Mouse (Mus musculus) E14TG2a.4 (cell line): ENCODE results near the gene Hepacam2.
A peak's percentile ranks its signal among the peaks of the same experiment; 100 is the strongest.

Experiments used
- H3K27me3 ChIP-seq: 2 replicates; pipeline ENCODE4 v1.6.1; 2014; ENCODE audit warnings: low read length, control low read depth; ENCODE audit not compliant: insufficient read depth
- H3K36me3 ChIP-seq: 2 replicates; pipeline ENCODE4 v1.6.1; 2014; ENCODE audit warnings: low read length, control low read depth; ENCODE audit not compliant: insufficient read depth
- H3K4me1 ChIP-seq: replicated peaks from 2 replicates; pipeline ENCODE4 v1.6.1; 2014; ENCODE audit warnings: low read depth, low read length, control low read depth
- H3K4me3 ChIP-seq: replicated peaks from 2 replicates; pipeline ENCODE4 v1.5.1; 2014; ENCODE audit warnings: mild to moderate bottlenecking, low read length
- H3K9me3 ChIP-seq: 2 replicates; pipeline ENCODE4 v1.6.1; 2014; ENCODE audit warnings: low read length, control low read depth
- CTCF ChIP-seq: conservative IDR thresholded peaks from 2 replicates; pipeline ENCODE4 v1.5.1; 2014; ENCODE audit warnings: low read length
- NANOG ChIP-seq: IDR thresholded peaks from 2 replicates; pipeline ENCODE4 v1.6.1; 2014; ENCODE audit warnings: borderline replicate concordance, low read length, mixed read lengths
- POU5F1 ChIP-seq: IDR thresholded peaks from 2 replicates; pipeline ENCODE4 v1.6.1; 2014; ENCODE audit warnings: low read length, borderline replicate concordance

The Hepacam2 gene

GRCm38 (mm10) chr6:3498162-3498848 lies at the start of gene Hepacam2, which contains the start of gene Vps50:
TSS of gene Hepacam2 (minus strand) at chr6:3498298.
TSS of gene Vps50 (plus strand) at chr6:3498382.
- H3K4me3 ChIP-seq = peak within 1 kb of the TSS; percentile 94
- TF ChIP-seq CTCF (no peak), NANOG (no peak), POU5F1 (no peak)

GRCm38 (mm10) chr6:3544970-3545369 lies 46.9 kb upstream of the Hepacam2 start:
- Histone ChIP-seq H3K27me3 (no peaks in the 10 kb centered on the region), H3K4me1 (peaks cover 22% of the 10 kb centered on the region), H3K4me3 (no peak overlapping the region), H3K9me3 (no peaks in the 10 kb centered on the region), H3K36me3 (peaks cover 34% of the 10 kb centered on the region)
- TF ChIP-seq CTCF (no peak), POU5F1 (no peak), NANOG (no peak)

More at GRCm38 (mm10) chr6:3498162-3498848, at the start of gene Hepacam2, which contains the start of gene Vps50:
- no peaks in the 10 kb centered on the region for H3K27me3 ChIP-seq
- no peaks in the 10 kb centered on the region for H3K9me3 ChIP-seq
- H3K4me1 ChIP-seq = peaks cover 22% of the 10 kb centered on the region
- no peaks in the 10 kb centered on the region for H3K36me3 ChIP-seq

GRCm38 (mm10) chr6:3543862-3544261 lies 45.8 kb upstream of the Hepacam2 start:
- Histone ChIP-seq H3K27me3 (no peaks in the 10 kb centered on the region), H3K9me3 (no peaks in the 10 kb centered on the region), H3K4me3 (no peak overlapping the region), H3K36me3 (peaks cover 36% of the 10 kb centered on the region), H3K4me1 (peaks cover 22% of the 10 kb centered on the region)
- no peak for TF ChIP-seq NANOG
- no peak for TF ChIP-seq POU5F1
- TF ChIP-seq CTCF = no peak

GRCm38 (mm10) chr6:3539470-3539869 lies 41.4 kb upstream of the Hepacam2 start:
- Histone ChIP-seq H3K4me1 (peaks cover 20% of the 10 kb centered on the region), H3K9me3 (no peaks in the 10 kb centered on the region), H3K4me3 (no peak overlapping the region), H3K36me3 (peaks cover 35% of the 10 kb centered on the region), H3K27me3 (no peaks in the 10 kb centered on the region)
- TF ChIP-seq POU5F1 (no peak), NANOG (no peak), CTCF (no peak)

GRCm38 (mm10) chr6:3536048-3536447 lies 38.0 kb upstream of the Hepacam2 start:
- no peak for TF ChIP-seq POU5F1
- no peak for TF ChIP-seq CTCF
- TF ChIP-seq NANOG = no peak
- no peaks in the 10 kb centered on the region for H3K27me3 ChIP-seq
- H3K9me3 ChIP-seq = no peaks in the 10 kb centered on the region
- peaks cover 19% of the 10 kb centered on the region for H3K4me1 ChIP-seq
- peaks cover 33% of the 10 kb centered on the region for H3K36me3 ChIP-seq
- no peak overlapping the region for H3K4me3 ChIP-seq

GRCm38 (mm10) chr6:3531445-3531844 lies 33.3 kb upstream of the Hepacam2 start:
- Histone ChIP-seq H3K36me3 (peaks cover 21% of the 10 kb centered on the region), H3K9me3 (no peaks in the 10 kb centered on the region), H3K4me3 (no peak overlapping the region), H3K27me3 (no peaks in the 10 kb centered on the region), H3K4me1 (peaks cover 35% of the 10 kb centered on the region)
- no peak for TF ChIP-seq CTCF
- no peak for TF ChIP-seq NANOG
- no peak for TF ChIP-seq POU5F1

- H3K36me3 ChIP-seq = peaks cover 14% of the 10 kb centered on the region; the same call in 1 of the 2 replicates
- no peak overlapping the region for H3K4me3 ChIP-seq
- peaks cover 31% of the 10 kb centered on the region for H3K4me1 ChIP-seq
- no peaks in the 10 kb centered on the region for H3K9me3 ChIP-seq
- H3K27me3 ChIP-seq = no peaks in the 10 kb centered on the region
- TF ChIP-seq CTCF = no peak
- TF ChIP-seq POU5F1 = no peak
- TF ChIP-seq NANOG = no peak
Observed at GRCm38 (mm10) chr6:3528198-3528597, 30.1 kb upstream of the Hepacam2 start.

GRCm38 (mm10) chr6:3512611-3513010 lies 14.5 kb upstream of the Hepacam2 start:
- Histone ChIP-seq H3K4me1 (peaks cover 33% of the 10 kb centered on the region), H3K9me3 (no peaks in the 10 kb centered on the region), H3K36me3 (peaks cover 16% of the 10 kb centered on the region), H3K4me3 (no peak overlapping the region), H3K27me3 (no peaks in the 10 kb centered on the region)
- TF ChIP-seq NANOG (no peak), CTCF (no peak), POU5F1 (no peak)

- no peak for TF ChIP-seq POU5F1
- peaks cover 12% of the 10 kb centered on the region for H3K36me3 ChIP-seq
- no peaks in the 10 kb centered on the region for H3K27me3 ChIP-seq
- no peaks in the 10 kb centered on the region for H3K9me3 ChIP-seq
- peaks cover 26% of the 10 kb centered on the region for H3K4me1 ChIP-seq
- H3K4me3 ChIP-seq = no peak overlapping the region
Observed at GRCm38 (mm10) chr6:3511612-3512011, 13.5 kb upstream of the Hepacam2 start.
